Mouse (Mus musculus) CH12.LX (cell line): ENCODE measurements around the gene Ccar1.
"Not testable (repeated sequence)": the region's sequence is repeated elsewhere in the genome, so short reads cannot be mapped to it uniquely, and the experiment has no call there.

Experiments
- CTCF ChIP-seq, 2 experiments: IDR thresholded peaks in 1 of 2; conservative IDR thresholded peaks in 1 of 2; 2 replicates each; pipeline ENCODE4 v1.5.1; 2011 to 2012; ENCODE audit warnings: low read depth in 2 of 2, low read length in 2 of 2, improper control_type of control experiment in 1 of 2, inconsistent platforms in 1 of 2, mild to moderate bottlenecking in 1 of 2, moderate library complexity in 1 of 2
- E2F4 ChIP-seq: IDR thresholded peaks from 2 replicates; pipeline ENCODE4 v1.6.1; 2011; ENCODE audit warnings: low read depth, low read length, improper control_type of control experiment; ENCODE audit not compliant: insufficient replicate concordance
- EP300 ChIP-seq: IDR thresholded peaks from 2 replicates; pipeline ENCODE4 v1.6.1; 2011; ENCODE audit warnings: low read length, improper control_type of control experiment
- GABPA ChIP-seq: IDR thresholded peaks from 2 replicates; pipeline ENCODE4 v1.6.1; 2012; ENCODE audit warnings: low read depth, low read length, improper control_type of control experiment, inconsistent platforms; ENCODE audit not compliant: insufficient replicate concordance
- HCFC1 ChIP-seq: IDR thresholded peaks from 2 replicates; pipeline ENCODE4 v1.6.1; 2012; ENCODE audit warnings: low read depth, mild to moderate bottlenecking, inconsistent platforms, low read length, improper control_type of control experiment
- JUN ChIP-seq: IDR thresholded peaks from 2 replicates; pipeline ENCODE4 v1.6.1; 2011; ENCODE audit warnings: low read depth, mild to moderate bottlenecking, low read length, improper control_type of control experiment, moderate library complexity; ENCODE audit not compliant: insufficient read depth
- KAT2A ChIP-seq: IDR thresholded peaks from 2 replicates; pipeline ENCODE4 v1.6.1; 2012; ENCODE audit warnings: low read length, improper control_type of control experiment, inconsistent platforms; ENCODE audit not compliant: insufficient replicate concordance
- MXI1 ChIP-seq: IDR thresholded peaks from 2 replicates; pipeline ENCODE4 v1.6.1; 2011; ENCODE audit warnings: mild to moderate bottlenecking, low read depth, low read length, improper control_type of control experiment
- POLR2A ChIP-seq: IDR thresholded peaks from 2 replicates; pipeline ENCODE4 v1.6.1; 2011; ENCODE audit warnings: low read depth, mild to moderate bottlenecking, improper control_type of control experiment, low read length
- RCOR1 ChIP-seq: conservative IDR thresholded peaks from 2 replicates; pipeline ENCODE4 v1.6.1; 2012; ENCODE audit warnings: low read depth, mild to moderate bottlenecking, inconsistent platforms, low read length, improper control_type of control experiment
- SIN3A ChIP-seq: IDR thresholded peaks from 2 replicates; pipeline ENCODE4 v1.6.1; 2012; ENCODE audit warnings: low read length, improper control_type of control experiment, inconsistent platforms
- ZC3H11A ChIP-seq: IDR thresholded peaks from 2 replicates; pipeline ENCODE4 v1.6.1; 2012; ENCODE audit warnings: low read depth, mild to moderate bottlenecking, inconsistent platforms, low read length, improper control_type of control experiment
- ZNF384 ChIP-seq: IDR thresholded peaks from 2 replicates; pipeline ENCODE4 v1.6.1; 2012; ENCODE audit warnings: low read depth, low read length, improper control_type of control experiment, inconsistent platforms

DNA sequence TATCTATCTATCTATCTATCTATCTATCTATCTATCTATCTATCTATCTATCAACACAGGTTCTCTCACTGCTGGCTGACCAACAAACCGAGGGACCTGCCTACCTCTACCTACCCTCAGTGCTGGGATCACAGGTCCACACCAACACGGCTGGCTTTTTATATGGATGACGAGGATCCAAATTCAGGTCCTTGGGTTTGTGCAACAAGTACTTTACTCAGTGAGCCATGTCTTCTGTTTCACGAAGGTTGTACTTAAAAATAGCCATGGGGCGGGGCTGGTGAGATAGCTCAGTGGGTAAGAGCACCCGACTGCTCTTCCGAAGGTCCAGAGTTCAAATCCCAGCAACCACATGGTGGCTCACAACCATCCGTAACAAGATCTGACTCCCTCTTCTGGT, 71.5 kb downstream of the Ccar1 start:
- TF ChIP-seq ZNF384; KAT2A; E2F4; CTCF (conservative IDR thresholded peaks at IDR 0.05 in 1 of 2, IDR thresholded peaks at IDR 0.05 in 1 of 2; ENCODE audit: low read depth in 2 of 2, low read length in 2 of 2); SIN3A; HCFC1; POLR2A; RCOR1; EP300; GABPA; ZC3H11A; JUN; MXI1: not testable (repeated sequence)
